Mouse (Mus musculus) megakaryocyte, adult 5-6 weeks (primary cell): Measurements from ENCODE around the gene Foxf2. TPM values are rescaled to one million over a fixed set of nuclear protein-coding genes. Genes with fewer than 3 reads are reported as not detected.

Experiments used
- ATAC-seq: 2 replicates; pipeline ENCODE4 v1.8.0; 2016; ENCODE audit warnings: mild to moderate bottlenecking, inconsistent platforms; ENCODE audit not compliant: poor library complexity, severe bottlenecking
- total RNA-seq, 2 experiments: library from RNA; stranded (forward) in 1 of 2; stranded (reverse) in 1 of 2; fragments of 153-499, 151-499 nt in 1 of 2; fragments of 221-1000, 200-1000 nt in 1 of 2; gene quantifications; 2 replicates each; pipeline versions ENCODE4 v1.2.3 to v1.2.4; 2015 to 2017

Foxf2 gene
- total RNA-seq, 2 experiments from 2014 or later, result 0.25 TPM; not detected in 1

GRCm38 (mm10) chr13:31623906-31624860 lies 1.4 kb upstream of the Foxf2 start:
- ATAC-seq, result no peak

GRCm38 (mm10) chr13:31624966-31625332 lies 667 bp upstream of the Foxf2 start:
- ATAC-seq, result no peak

GRCm38 (mm10) chr13:31626183-31626801 lies 676 bp downstream of the Foxf2 start:
- ATAC-seq, result peak; percentile 76

- no peak for ATAC-seq
These were observed 1.5 kb downstream of the Foxf2 start for GRCm38 (mm10) chr13:31626991-31627625.

DNA sequence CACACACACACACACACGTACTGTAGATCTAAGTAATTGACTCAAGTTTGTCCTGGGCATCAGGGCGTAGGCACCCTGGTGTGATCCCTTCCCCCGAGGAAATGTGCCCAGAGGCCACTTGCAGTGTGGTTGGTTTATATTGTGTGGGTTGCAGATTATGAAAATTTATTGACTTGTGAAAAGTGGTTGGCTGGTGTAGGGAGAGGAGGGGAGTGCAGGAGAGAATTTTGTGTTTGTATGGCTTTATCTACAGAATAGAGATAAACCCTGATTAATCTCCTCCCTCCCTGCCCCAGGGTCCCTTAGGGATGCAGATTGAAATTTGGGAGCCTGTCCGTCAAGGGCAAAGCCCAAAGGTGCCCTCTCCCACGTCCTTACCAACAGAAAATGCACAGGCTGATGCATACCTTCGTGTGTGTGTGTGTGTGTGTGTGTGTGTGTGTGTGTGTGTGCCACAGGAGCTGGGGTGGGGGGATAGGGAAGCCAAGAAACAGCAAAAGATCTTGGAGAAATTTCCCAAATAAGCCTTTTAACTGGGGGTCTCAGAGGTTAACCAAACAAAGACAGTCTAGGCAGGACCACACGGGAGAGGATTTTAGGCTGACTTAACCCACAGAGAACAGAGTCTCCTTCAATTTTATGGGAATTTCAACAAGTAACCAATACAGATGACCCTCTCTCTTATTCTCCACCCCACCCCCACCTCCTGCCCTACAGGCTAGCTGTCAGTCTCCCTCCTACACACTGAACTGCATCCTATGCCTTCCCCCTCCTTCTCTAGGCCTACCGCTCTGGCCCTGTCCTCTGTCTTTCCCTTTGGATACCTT lies 2.5 kb downstream of the Foxf2 start:
- no peak for ATAC-seq

DNA sequence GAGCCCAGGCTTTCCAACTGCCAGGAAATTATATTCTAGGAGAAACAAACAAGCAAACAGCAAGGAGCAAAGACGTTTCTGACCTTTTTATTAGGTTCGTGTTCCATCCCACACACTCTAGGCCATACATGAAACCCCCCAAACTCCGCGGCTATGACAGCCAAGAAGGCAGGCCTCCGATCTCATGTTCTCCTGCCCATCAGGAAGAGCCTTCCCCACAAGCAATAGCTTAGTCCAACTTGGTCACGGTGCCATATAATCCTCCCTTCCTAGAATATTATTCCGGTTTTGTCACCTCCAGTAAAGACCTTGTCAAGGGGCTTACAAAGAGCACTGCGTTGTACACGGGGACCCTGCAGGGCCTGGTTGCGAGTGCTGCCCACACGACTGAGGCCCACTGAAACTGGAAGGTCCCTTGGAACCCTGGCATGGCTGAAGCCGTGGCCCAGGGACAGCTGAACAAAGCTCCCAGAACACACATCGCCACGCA lies 3.1 kb downstream of the Foxf2 start:
- ATAC-seq, result no peak

DNA sequence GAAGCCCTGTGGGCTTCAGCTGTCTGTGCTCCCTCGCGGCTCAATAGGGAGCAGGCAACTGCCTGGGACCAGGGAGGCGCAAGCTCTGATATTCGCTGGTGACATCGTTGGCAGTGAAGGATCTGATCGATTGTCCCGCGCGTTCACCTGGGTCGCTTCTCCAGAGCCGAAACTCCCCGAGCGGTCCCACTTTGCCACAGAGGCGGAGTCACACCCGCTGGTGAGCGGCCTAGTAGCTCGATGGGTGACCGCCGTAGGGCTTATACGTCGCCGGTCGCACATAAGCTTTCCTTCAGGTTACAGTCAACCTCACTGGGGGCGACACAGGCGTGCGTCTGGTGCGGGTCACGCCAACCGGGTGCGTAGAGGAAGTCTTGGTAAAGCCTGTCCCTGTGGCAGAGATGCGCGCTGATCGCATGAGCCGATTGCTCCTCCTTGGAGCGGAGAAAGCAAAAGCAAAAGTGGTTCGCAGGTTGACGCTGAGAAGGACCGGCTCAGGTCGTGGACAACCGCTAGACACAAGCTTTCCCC lies 3.8 kb downstream of the Foxf2 start:
- ATAC-seq, result 0 out of 2 replicates have a peak, but pooled peaks have one; percentile 7

DNA sequence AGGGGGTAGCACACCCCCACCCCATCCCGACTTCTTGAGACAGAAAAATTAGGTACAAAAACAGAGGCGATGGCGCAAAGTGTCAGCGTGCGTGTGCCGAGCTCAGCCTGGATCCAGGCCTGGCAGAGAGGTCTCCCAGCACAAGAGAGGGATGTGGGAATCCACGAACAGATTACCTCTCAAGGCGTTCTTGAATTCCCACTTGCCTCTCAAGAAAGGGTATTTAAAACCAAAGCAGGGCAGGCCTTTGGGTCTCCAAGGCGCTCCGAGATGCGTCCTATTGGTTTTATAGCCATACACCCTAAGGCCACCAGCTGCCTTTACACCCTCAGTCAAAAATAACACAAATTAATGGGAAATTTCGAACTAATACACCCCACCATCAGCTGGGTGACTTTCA lies 4.4 kb downstream of the Foxf2 start:
- ATAC-seq, result no peak

DNA sequence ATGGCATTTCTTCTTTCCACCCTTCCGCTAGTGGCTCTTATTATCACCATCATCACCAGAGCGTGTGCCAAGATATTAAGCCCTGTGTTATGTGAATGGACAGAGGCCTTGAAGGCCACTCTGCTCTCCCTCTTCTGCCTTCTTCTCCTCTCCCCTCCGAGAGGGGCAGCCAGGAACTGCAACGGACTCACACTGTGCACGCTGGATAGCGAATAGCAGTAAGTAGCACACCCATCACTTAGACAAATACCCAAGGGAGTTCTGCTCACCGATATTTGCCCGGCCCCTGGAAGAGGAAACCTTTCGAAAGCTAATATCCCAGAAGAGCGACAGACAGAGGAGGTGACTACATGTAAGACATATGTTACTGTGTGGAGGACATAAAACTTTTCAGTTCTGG lies 4.9 kb downstream of the Foxf2 start:
- ATAC-seq, result no peak

- ATAC-seq, result no peak
These were observed 5.7 kb downstream of the Foxf2 start for GRCm38 (mm10) chr13:31631291-31631690.

DNA sequence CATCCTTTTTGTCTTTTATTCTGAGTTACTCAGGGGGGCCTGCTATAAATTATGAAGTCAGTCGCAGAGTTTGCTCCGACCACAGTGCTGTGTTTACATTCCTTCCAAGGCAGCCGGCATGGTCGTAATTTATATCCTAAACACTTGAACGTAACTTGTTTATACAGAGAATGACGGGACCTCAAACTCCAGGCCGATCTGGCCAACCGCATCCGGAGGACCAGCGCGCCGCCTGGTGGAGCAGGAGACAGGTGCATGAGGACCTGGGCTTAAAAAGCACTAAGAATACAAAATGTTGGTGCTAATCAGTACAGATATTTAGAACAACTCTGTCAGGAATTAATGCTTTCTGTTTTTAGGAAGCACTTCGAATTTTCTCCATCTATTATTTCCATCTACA lies 6.8 kb downstream of the Foxf2 start:
- peak; percentile 59 for ATAC-seq

GRCm38 (mm10) chr13:31633259-31633658 lies 7.6 kb downstream of the Foxf2 start:
- ATAC-seq, result no peak

- ATAC-seq, result no peak
These were observed 9.9 kb downstream of the Foxf2 start for GRCm38 (mm10) chr13:31635546-31635945.

- no peak for ATAC-seq
These were observed 15.9 kb downstream of the Foxf2 start for GRCm38 (mm10) chr13:31641517-31641916.

- no peak for ATAC-seq
These were observed 26.6 kb downstream of the Foxf2 start for GRCm38 (mm10) chr13:31652131-31652745.

DNA sequence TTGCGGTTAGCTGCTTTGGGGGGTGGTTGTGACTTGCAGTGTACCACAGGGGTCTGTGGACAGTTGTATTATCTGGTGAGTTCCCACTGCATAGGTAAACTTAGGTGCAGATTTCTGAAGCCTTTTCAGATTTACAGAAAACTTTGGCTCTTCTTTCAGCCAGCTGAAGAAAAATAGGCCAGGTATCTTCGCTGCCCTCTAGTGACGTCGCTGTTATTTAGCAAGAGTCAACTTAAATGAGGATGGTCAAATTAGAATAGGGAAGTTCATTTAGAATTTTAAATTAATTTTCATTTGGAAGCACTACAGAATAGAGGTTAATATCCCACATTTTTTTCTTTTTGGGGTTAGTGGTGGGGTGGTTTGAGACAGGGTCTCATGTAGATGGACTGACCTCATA lies 30.6 kb downstream of the Foxf2 start:
- ATAC-seq, result no peak

GRCm38 (mm10) chr13:31658212-31658611 lies 32.6 kb downstream of the Foxf2 start:
- no peak for ATAC-seq

DNA sequence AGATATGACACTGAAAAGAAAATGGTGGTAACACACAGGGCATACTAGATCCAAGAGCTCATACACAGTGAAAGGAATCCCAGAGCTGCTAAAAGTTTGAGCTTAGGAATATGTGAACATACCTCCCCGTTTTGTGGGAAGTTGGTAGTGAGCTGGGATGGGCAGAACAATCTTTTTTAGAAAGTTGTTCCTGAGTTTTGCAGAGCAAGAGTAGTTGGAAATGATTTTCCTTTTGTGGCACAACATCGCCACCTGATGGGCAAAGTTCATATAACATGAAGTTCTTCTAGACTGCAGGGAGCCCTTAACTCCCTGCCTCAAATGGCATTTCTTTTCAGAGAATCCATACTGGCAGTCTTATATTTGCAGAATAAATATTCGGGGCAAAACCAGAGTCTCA lies 33.3 kb downstream of the Foxf2 start:
- ATAC-seq, result no peak

DNA sequence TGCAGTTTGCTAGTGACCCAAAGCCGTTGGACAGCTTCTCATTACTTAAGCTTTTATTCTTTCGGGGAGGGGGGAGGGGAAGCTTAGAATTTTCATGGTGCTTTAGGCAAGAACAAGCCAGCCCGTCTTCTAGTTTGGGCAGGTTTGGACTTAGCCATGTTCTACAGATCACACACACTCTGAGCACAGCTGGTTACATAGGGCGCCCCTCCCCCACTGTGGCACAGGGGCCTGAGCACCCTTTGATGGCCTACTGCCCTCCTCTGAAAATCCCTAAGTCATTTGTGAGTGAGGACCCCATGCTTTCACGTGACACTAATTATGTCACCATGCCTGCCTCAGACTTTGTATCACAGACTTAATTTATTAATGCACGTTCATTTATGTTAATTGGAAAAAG lies 35.6 kb downstream of the Foxf2 start:
- no peak for ATAC-seq

GRCm38 (mm10) chr13:31665376-31665775 lies 39.8 kb downstream of the Foxf2 start:
- no peak for ATAC-seq
